In the genomic region with DNA sequence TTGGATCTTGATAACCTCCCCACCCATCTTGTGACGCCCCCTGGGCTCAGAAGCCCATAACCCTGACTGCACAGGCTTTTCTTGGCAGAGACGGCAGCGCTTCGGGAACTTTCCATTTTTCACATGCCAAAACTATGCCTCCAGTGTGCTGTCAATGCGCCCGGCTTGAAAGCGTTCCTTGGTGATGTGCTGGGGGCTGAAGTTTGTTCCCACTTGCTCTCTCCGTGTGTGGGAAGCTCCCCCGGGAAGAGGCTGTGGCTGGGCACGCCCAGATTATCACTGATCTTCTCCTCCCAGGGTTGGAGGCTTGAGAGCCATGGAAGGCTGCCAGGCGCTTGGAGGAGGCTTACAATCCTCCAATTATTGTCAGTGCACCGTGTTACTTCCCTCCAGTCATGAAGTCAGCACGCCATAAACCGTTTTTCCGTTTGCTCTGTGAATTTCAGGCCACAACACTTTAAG, we compare ENCODE assay signal across 8 mouse cellular contexts.
DNase-seq lines count a peak whose midpoint lies in the region; ATAC-seq lines count a peak whose summit lies in the region.

No protein-coding gene starts in this region.

- H3K9ac ChIP-seq in hindbrain, embryonic 15.5 days, result peak overlapping the region; percentile 25; the same call in 1 of the 2 replicates
- H3K9ac ChIP-seq in stomach, embryonic 15.5 days, result no peak overlapping the region

- H3K27me3 ChIP-seq in hindbrain, embryonic 15.5 days, result no peaks in the 10 kb centered on the region
- peaks cover 19% of the 10 kb centered on the region for H3K27me3 ChIP-seq in midbrain, embryonic 10.5 days (ENCODE audit: low read depth, poor library complexity, severe bottlenecking)
- H3K27me3 ChIP-seq in stomach, embryonic 15.5 days (replicated peaks), result no peaks in the 10 kb centered on the region

- 16% methylated on average over 15 of the region's 15 CpGs for WGBS in hindbrain, embryonic 15.5 days
- WGBS in midbrain, embryonic 10.5 days, result 22% methylated on average over 15 of the region's 15 CpGs
- WGBS in stomach, embryonic 15.5 days, result 12% methylated on average over 15 of the region's 15 CpGs

- peak overlapping the region; percentile 39; the same call in 1 of the 2 replicates for H3K27ac ChIP-seq in hindbrain, embryonic 15.5 days (replicated peaks)
- H3K27ac ChIP-seq in midbrain, embryonic 10.5 days (replicated peaks), result no peak overlapping the region
- no peak overlapping the region for H3K27ac ChIP-seq in stomach, embryonic 15.5 days

- no peaks in the 10 kb centered on the region for H3K36me3 ChIP-seq in hindbrain, embryonic 15.5 days
- no peaks in the 10 kb centered on the region for H3K36me3 ChIP-seq in midbrain, embryonic 10.5 days
- H3K36me3 ChIP-seq in stomach, embryonic 15.5 days, result no peaks in the 10 kb centered on the region

- H3K4me1 ChIP-seq in hindbrain, embryonic 15.5 days (replicated peaks), result peaks cover 20% of the 10 kb centered on the region
- H3K4me1 ChIP-seq in midbrain, embryonic 10.5 days, result peaks cover 22% of the 10 kb centered on the region
- peaks cover 10% of the 10 kb centered on the region for H3K4me1 ChIP-seq in stomach, embryonic 15.5 days

- no peaks in the 10 kb centered on the region for H3K9me3 ChIP-seq in hindbrain, embryonic 15.5 days
- no peaks in the 10 kb centered on the region for H3K9me3 ChIP-seq in midbrain, embryonic 10.5 days (replicated peaks)
- H3K9me3 ChIP-seq in stomach, embryonic 15.5 days, result no peaks in the 10 kb centered on the region

- peak overlapping the region; percentile 59 for H3K4me2 ChIP-seq in hindbrain, embryonic 15.5 days
- peak overlapping the region; percentile 61 for H3K4me2 ChIP-seq in stomach, embryonic 15.5 days

- ATAC-seq in hindbrain, embryonic 15.5 days (ENCODE audit: low FRiP score, low read depth), result peak; percentile 71
- no peak for ATAC-seq in stomach, embryonic 15.5 days (ENCODE audit: insufficient read depth, low FRiP score, low read depth)
- no peak for ATAC-seq in megakaryocyte progenitor cell, adult 5-6 weeks (replicated peaks; ENCODE audit: poor library complexity)

- H3K4me3 ChIP-seq in hindbrain, embryonic 15.5 days, result peak overlapping the region; percentile 35
- H3K4me3 ChIP-seq in midbrain, embryonic 10.5 days, result peak overlapping the region; percentile 42
- H3K4me3 ChIP-seq in stomach, embryonic 15.5 days (replicated peaks), result peak overlapping the region; percentile 29

- DNase-seq in adrenal gland, postnatal 10 days, result peak; percentile 45
- DNase-seq in cerebellum, postnatal 36 days, result peak; percentile 46
- DNase-seq in gastrocnemius, postnatal 10 days, result peak; percentile 74
- peak; percentile 57 to 70 for DNase-seq in left cerebral cortex, postnatal 25 days (ENCODE audit: low spot score in 2 of 2)
- DNase-seq in midbrain, embryonic 10.5 days (ENCODE audit: low spot score), result peak; percentile 24

- intact Hi-C loops in left cerebral cortex, postnatal 25 days (cut with DNase I), result loop anchor here (5.0 to 10.0 kb wide), 2 partner anchors 899 to 1416 kb away; no protein-coding TSS in a partner anchor

Comparison
In these comparisons a context has a peak if more than half of its experiments do, and no peak if none do; other contexts are left out.
1. DNase-seq: peak in every context shown above with its lines; median percentile 74 in gastrocnemius, postnatal 10 days; 64 in left cerebral cortex, postnatal 25 days; 46 in cerebellum, postnatal 36 days; 45 in adrenal gland, postnatal 10 days; 24 in midbrain, embryonic 10.5 days.